Mouse (Mus musculus) heart, embryonic 14.5 days (tissue): ENCODE results near the gene Pbld1. TPM values are rescaled to one million over a fixed set of nuclear protein-coding genes. Genes with fewer than 3 reads are reported as not detected.

Source experiments
- ATAC-seq: fragments of 200-750 bp; cut with Nextera tagmentation; 2 replicates; pipeline ENCODE4 v1.8.0; 2017; ENCODE audit warnings: low read depth, moderate TSS enrichment; ENCODE audit not compliant: insufficient number of reproducible peaks, insufficient read depth, low FRiP score
- H3K27ac ChIP-seq, 2 experiments: fragments of 200-500 bp in 1 of 2; fragments of 300-500 bp in 1 of 2; sonication (generic) in 1 of 2; replicated peaks in 1 of 2; 2 replicates each; pipeline ENCODE4 v1.5.1; 2012 to 2014; ENCODE audit warnings: low read depth in 2 of 2, low read length in 2 of 2, control low read depth in 1 of 2, mild to moderate bottlenecking in 1 of 2, mixed read lengths in 1 of 2; ENCODE audit not compliant: control insufficient read depth in 1 of 2, insufficient read depth in 1 of 2
- H3K27me3 ChIP-seq: fragments of 300-500 bp; sonication (generic); 2 replicates; pipeline ENCODE4 v1.6.1; 2014; ENCODE audit warnings: mild to moderate bottlenecking, low read length, control low read depth; ENCODE audit not compliant: control insufficient read depth, insufficient read depth
- H3K36me3 ChIP-seq: fragments of 300-500 bp; sonication (generic); 2 replicates; pipeline ENCODE4 v1.6.1; 2014; ENCODE audit warnings: mild to moderate bottlenecking, control low read depth, low read length, mixed read lengths; ENCODE audit not compliant: control insufficient read depth, insufficient read depth
- H3K4me1 ChIP-seq, 2 experiments: fragments of 200-500 bp in 1 of 2; fragments of 300-500 bp in 1 of 2; sonication (generic) in 1 of 2; 2 replicates each; pipeline ENCODE4 v1.6.1; 2012 to 2014; ENCODE audit warnings: low read length in 2 of 2, control low read depth in 1 of 2, mixed read lengths in 1 of 2; ENCODE audit not compliant: control insufficient read depth in 2 of 2, insufficient read depth in 2 of 2
- H3K4me2 ChIP-seq: fragments of 300-500 bp; sonication (generic); 2 replicates; pipeline ENCODE4 v1.6.1; 2014; ENCODE audit warnings: mild to moderate bottlenecking, low read length
- H3K4me3 ChIP-seq, 2 experiments: fragments of 200-500 bp in 1 of 2; fragments of 300-500 bp in 1 of 2; sonication (generic) in 1 of 2; 2 replicates each; pipeline ENCODE4 v1.5.1; 2012 to 2014; ENCODE audit warnings: low read length in 2 of 2, mild to moderate bottlenecking in 2 of 2, control low read depth in 1 of 2, low read depth in 1 of 2, moderate library complexity in 1 of 2; ENCODE audit not compliant: control insufficient read depth in 1 of 2, insufficient read depth in 1 of 2
- H3K9ac ChIP-seq: fragments of 300-500 bp; sonication (generic); 2 replicates; pipeline ENCODE4 v1.6.1; 2014; ENCODE audit warnings: mild to moderate bottlenecking, low read length
- H3K9me3 ChIP-seq: fragments of 300-500 bp; sonication (generic); 2 replicates; pipeline ENCODE4 v1.6.1; 2016; ENCODE audit warnings: low read length, control low read depth; ENCODE audit not compliant: control insufficient read depth
- WGBS: fragments of 180-500 bp; shearing (Covaris S2); extraction: QIAGEN DNeasy Blood & Tissue Kit; methylation state at CpG from one replicate; pipeline ENCODE4 v1.1.7; 2014; 5-methylcytosine and 5-hydroxymethylcytosine counted together
- polyA plus RNA-seq: library from polyadenylated mRNA; unstranded; fragments of >200 nt; fragmentation: Nextera tagmentation; extraction: Ambion mirVana; gene quantifications from 2 replicates; pipeline ENCODE4 v1.2.1, GENCODE M21; 2014

The Pbld1 gene
- polyA plus RNA-seq, 1 experiment from 2014 or later, result 0.68 TPM

- no peaks in the 10 kb centered on the region for H3K36me3 ChIP-seq
- no peak overlapping the region for H3K27ac ChIP-seq
- H3K4me1 ChIP-seq, result peaks cover 5 to 11% of the 10 kb centered on the region in 2 experiments; a peak in 3 of 4 replicates
- peaks cover 3% of the 10 kb centered on the region; the same call in 1 of the 2 replicates for H3K27me3 ChIP-seq
- WGBS, result 46% methylated on average over 8 of the region's 8 CpGs
- no peaks in the 10 kb centered on the region for H3K9me3 ChIP-seq
- peak overlapping the region; percentile 3 for H3K9ac ChIP-seq
- peak overlapping the region; percentile 32 to 34 for H3K4me3 ChIP-seq
- peak overlapping the region; percentile 70 for H3K4me2 ChIP-seq
- ATAC-seq, result no peak
These were observed 29.3 kb downstream of the Pbld1 start for GRCm38 (mm10) chr10:63089103-63089757.

- Histone ChIP-seq H3K36me3 (no peaks in the 10 kb centered on the region), H3K4me2 (peak overlapping the region; percentile 70), H3K27me3 (peaks cover 3% of the 10 kb centered on the region; the same call in 1 of the 2 replicates), H3K4me1 (peaks cover 5 to 10% of the 10 kb centered on the region in 2 experiments; a peak in 3 of 4 replicates), H3K9me3 (no peaks in the 10 kb centered on the region), H3K4me3 (peak overlapping the region; percentile 32 to 34), H3K9ac (peak overlapping the region; percentile 3), H3K27ac (no peak overlapping the region)
- WGBS, result 6% methylated on average over 26 of the region's 26 CpGs
- ATAC-seq, result no peak
These were observed 30.0 kb downstream of the Pbld1 start for GRCm38 (mm10) chr10:63089758-63090571.

- Histone ChIP-seq H3K4me2 (no peak overlapping the region), H3K4me1 (peaks cover 5 to 10% of the 10 kb centered on the region in 2 experiments; a peak in 3 of 4 replicates), H3K27me3 (peaks cover 3% of the 10 kb centered on the region; the same call in 1 of the 2 replicates), H3K4me3 (no peak overlapping the region), H3K9ac (no peak overlapping the region), H3K9me3 (no peaks in the 10 kb centered on the region), H3K36me3 (no peaks in the 10 kb centered on the region), H3K27ac (no peak overlapping the region)
- WGBS, result 78% methylated on average over 7 of the region's 7 CpGs
- ATAC-seq, result no peak
These were observed 32.0 kb downstream of the Pbld1 start for GRCm38 (mm10) chr10:63091915-63092314.

- Histone ChIP-seq H3K4me2 (no peak overlapping the region), H3K4me1 (peaks cover 5 to 10% of the 10 kb centered on the region in 2 experiments; a peak in 3 of 4 replicates), H3K9ac (no peak overlapping the region), H3K9me3 (no peaks in the 10 kb centered on the region), H3K27me3 (peaks cover 11% of the 10 kb centered on the region), H3K27ac (no peak overlapping the region), H3K4me3 (no peak overlapping the region), H3K36me3 (no peaks in the 10 kb centered on the region)
- WGBS, result 73% methylated on average over 9 of the region's 10 CpGs
- no peak for ATAC-seq
These were observed 32.9 kb downstream of the Pbld1 start for GRCm38 (mm10) chr10:63092616-63093550.

- no peaks in the 10 kb centered on the region for H3K9me3 ChIP-seq
- H3K27ac ChIP-seq, result no peak overlapping the region
- H3K27me3 ChIP-seq, result peaks cover 44% of the 10 kb centered on the region
- H3K4me1 ChIP-seq, result peaks cover 6 to 7% of the 10 kb centered on the region in 2 experiments; a peak in 3 of 4 replicates
- H3K36me3 ChIP-seq, result no peaks in the 10 kb centered on the region
- no peak overlapping the region for H3K4me3 ChIP-seq
- 86% methylated on average over 2 of the region's 2 CpGs for WGBS
- no peak overlapping the region for H3K9ac ChIP-seq
- no peak overlapping the region for H3K4me2 ChIP-seq
- ATAC-seq, result no peak
These were observed 36.8 kb downstream of the Pbld1 start for GRCm38 (mm10) chr10:63096757-63097156.

- peaks cover 6 to 7% of the 10 kb centered on the region in 2 experiments; a peak in 3 of 4 replicates for H3K4me1 ChIP-seq
- H3K27me3 ChIP-seq, result peaks cover 46% of the 10 kb centered on the region
- no peak overlapping the region for H3K4me3 ChIP-seq
- no peak overlapping the region for H3K4me2 ChIP-seq
- no peak for ATAC-seq
- H3K36me3 ChIP-seq, result no peaks in the 10 kb centered on the region
- 68% methylated on average over 12 of the region's 12 CpGs for WGBS
- H3K9me3 ChIP-seq, result no peaks in the 10 kb centered on the region
- no peak overlapping the region for H3K27ac ChIP-seq
- H3K9ac ChIP-seq, result no peak overlapping the region
These were observed 38.2 kb downstream of the Pbld1 start for GRCm38 (mm10) chr10:63098191-63098590.

- peaks cover 5 to 6% of the 10 kb centered on the region in 2 experiments; a peak in 3 of 4 replicates for H3K4me1 ChIP-seq
- no peaks in the 10 kb centered on the region for H3K9me3 ChIP-seq
- H3K4me2 ChIP-seq, result peak within 1 kb of the TSS; percentile 98
- H3K4me3 ChIP-seq, result peak within 1 kb of the TSS; percentile 48 to 58
- H3K27me3 ChIP-seq, result peaks cover 46% of the 10 kb centered on the region
- H3K27ac ChIP-seq, result no peak within 1 kb of the TSS
- ATAC-seq, result no peak
- H3K9ac ChIP-seq, result peak within 1 kb of the TSS; percentile 72
- no peaks in the 10 kb centered on the region for H3K36me3 ChIP-seq
- WGBS, result 4% methylated on average over 16 of the region's 16 CpGs
These were observed 39.6 kb downstream of the Pbld1 start, which contains the start of gene Atoh7 for GRCm38 (mm10) chr10:63099521-63099920. Gene Atoh7, plus strand, starts transcription at chr10:63099651.
